Mouse (Mus musculus) midbrain, embryonic 13.5 days (tissue): Measurements from ENCODE around the gene Kcnk1. TPM values are rescaled to one million over a fixed set of nuclear protein-coding genes. Genes with fewer than 3 reads are reported as not detected.

ENCODE experiments used
- ATAC-seq: fragments of 200-750 bp; cut with Nextera tagmentation; 2 replicates; pipeline ENCODE4 v1.8.0; 2017; ENCODE audit warnings: mild to moderate bottlenecking, moderate TSS enrichment, moderate library complexity
- H3K27ac ChIP-seq: fragments of 300-500 bp; sonication (generic); 2 replicates; pipeline ENCODE4 v1.5.1; 2015; ENCODE audit warnings: inconsistent platforms, mild to moderate bottlenecking, moderate library complexity
- H3K27me3 ChIP-seq: fragments of 300-500 bp; sonication (generic); 2 replicates; pipeline ENCODE4 v1.6.1; 2015; ENCODE audit warnings: mild to moderate bottlenecking, inconsistent platforms
- H3K36me3 ChIP-seq: fragments of 300-500 bp; sonication (generic); 2 replicates; pipeline ENCODE4 v1.6.1; 2015; ENCODE audit warnings: mild to moderate bottlenecking, inconsistent platforms
- H3K4me1 ChIP-seq: fragments of 300-500 bp; sonication (generic); replicated peaks from 2 replicates; pipeline ENCODE4 v1.6.1; 2015; ENCODE audit warnings: inconsistent platforms
- H3K4me2 ChIP-seq: fragments of 300-500 bp; sonication (generic); replicated peaks from 2 replicates; pipeline ENCODE4 v1.6.1; 2015; ENCODE audit warnings: moderate library complexity, mild to moderate bottlenecking, inconsistent platforms
- H3K4me3 ChIP-seq: fragments of 300-500 bp; sonication (generic); replicated peaks from 2 replicates; pipeline ENCODE4 v1.5.1; 2015; ENCODE audit warnings: mild to moderate bottlenecking, inconsistent platforms
- H3K9ac ChIP-seq: fragments of 300-500 bp; sonication (generic); replicated peaks from 2 replicates; pipeline ENCODE4 v1.6.1; 2015; ENCODE audit warnings: mild to moderate bottlenecking, inconsistent platforms
- H3K9me3 ChIP-seq: fragments of 300-500 bp; sonication (generic); 2 replicates; pipeline ENCODE4 v1.6.1; 2016; ENCODE audit warnings: mild to moderate bottlenecking, inconsistent platforms
- WGBS: fragments of 180-500 bp; shearing (Covaris S2); methylation state at CpG from one replicate; pipeline ENCODE4 v1.1.7; 2015; 5-methylcytosine and 5-hydroxymethylcytosine counted together
- polyA plus RNA-seq: library from polyadenylated mRNA; unstranded; fragments of >200 nt; fragmentation: Nextera tagmentation; extraction: Ambion mirVana; gene quantifications from 2 replicates; pipeline ENCODE4 v1.2.1, GENCODE M21; 2015

The Kcnk1 gene
- polyA plus RNA-seq, result 6.8 and 8.2 TPM in 2 replicates

- no peaks in the 10 kb centered on the region for H3K9me3 ChIP-seq
- H3K4me2 ChIP-seq, result peak within 1 kb of the TSS; percentile 87
- H3K27ac ChIP-seq, result peak within 1 kb of the TSS; percentile 59
- no peaks in the 10 kb centered on the region for H3K36me3 ChIP-seq
- under 1% methylated on average over 73 of the region's 73 CpGs for WGBS
- peaks cover 58% of the 10 kb centered on the region for H3K27me3 ChIP-seq
- H3K4me1 ChIP-seq, result peaks cover 20% of the 10 kb centered on the region
- ATAC-seq, result peak; percentile 84
- peak within 1 kb of the TSS; percentile 57 for H3K4me3 ChIP-seq
- H3K9ac ChIP-seq, result peak within 1 kb of the TSS; percentile 75
Measured at GRCm38 (mm10) chr8:125995101-125995986, at the start of gene Kcnk1. TSS of gene Kcnk1 (plus strand) at chr8:125995170.

GRCm38 (mm10) chr8:125948696-125949308 lies 46.2 kb upstream of the Kcnk1 start:
- no peak overlapping the region for H3K4me2 ChIP-seq
- 88% methylated on average over 9 of the region's 9 CpGs for WGBS
- no peak overlapping the region for H3K27ac ChIP-seq
- H3K9me3 ChIP-seq, result no peaks in the 10 kb centered on the region
- H3K4me1 ChIP-seq, result 0 out of 2 replicates have a peak, but pooled peaks cover 3% of the 10 kb centered on the region
- peaks cover 18% of the 10 kb centered on the region for H3K27me3 ChIP-seq
- no peak for ATAC-seq
- no peaks in the 10 kb centered on the region for H3K36me3 ChIP-seq
- H3K4me3 ChIP-seq, result no peak overlapping the region
- no peak overlapping the region for H3K9ac ChIP-seq

GRCm38 (mm10) chr8:125950007-125950940 lies 44.7 kb upstream of the Kcnk1 start:
- Histone ChIP-seq H3K4me1 (0 out of 2 replicates have a peak, but pooled peaks cover 3% of the 10 kb centered on the region), H3K4me3 (no peak overlapping the region), H3K4me2 (no peak overlapping the region), H3K27ac (no peak overlapping the region), H3K9me3 (no peaks in the 10 kb centered on the region), H3K27me3 (peaks cover 31% of the 10 kb centered on the region), H3K9ac (no peak overlapping the region), H3K36me3 (no peaks in the 10 kb centered on the region)
- 23% methylated on average over 23 of the region's 23 CpGs for WGBS
- peak; percentile 90 for ATAC-seq

GRCm38 (mm10) chr8:125955671-125956070 lies 39.3 kb upstream of the Kcnk1 start:
- Histone ChIP-seq H3K27ac (no peak overlapping the region), H3K4me3 (no peak overlapping the region), H3K27me3 (peaks cover 35% of the 10 kb centered on the region), H3K9me3 (peaks cover 6% of the 10 kb centered on the region; the same call in 1 of the 2 replicates), H3K9ac (no peak overlapping the region), H3K4me1 (no peaks in the 10 kb centered on the region), H3K4me2 (no peak overlapping the region), H3K36me3 (no peaks in the 10 kb centered on the region)
- 14% methylated on average over 11 of the region's 11 CpGs for WGBS
- ATAC-seq, result no peak

- Histone ChIP-seq H3K9ac (no peak overlapping the region), H3K9me3 (peaks cover 11% of the 10 kb centered on the region; the same call in 1 of the 2 replicates), H3K27ac (no peak overlapping the region), H3K4me3 (no peak overlapping the region), H3K36me3 (no peaks in the 10 kb centered on the region), H3K4me2 (no peak overlapping the region), H3K27me3 (peaks cover 26% of the 10 kb centered on the region), H3K4me1 (no peaks in the 10 kb centered on the region)
- 73% methylated on average over 9 of the region's 9 CpGs for WGBS
- ATAC-seq, result no peak
Measured at GRCm38 (mm10) chr8:125956796-125957195, 38.2 kb upstream of the Kcnk1 start.

- 70% methylated on average over 13 of the region's 13 CpGs for WGBS
- Histone ChIP-seq H3K27me3 (peaks cover 23% of the 10 kb centered on the region), H3K4me3 (no peak overlapping the region), H3K4me1 (no peaks in the 10 kb centered on the region), H3K4me2 (no peak overlapping the region), H3K27ac (no peak overlapping the region), H3K36me3 (no peaks in the 10 kb centered on the region), H3K9me3 (peaks cover 11% of the 10 kb centered on the region; the same call in 1 of the 2 replicates), H3K9ac (no peak overlapping the region)
- no peak for ATAC-seq
Measured at GRCm38 (mm10) chr8:125957226-125957993, 37.6 kb upstream of the Kcnk1 start.

GRCm38 (mm10) chr8:125957994-125958368 lies 37.0 kb upstream of the Kcnk1 start:
- 72% methylated on average over 1 of the region's 1 CpGs for WGBS
- Histone ChIP-seq H3K27me3 (peaks cover 22% of the 10 kb centered on the region), H3K9ac (no peak overlapping the region), H3K9me3 (peaks cover 11% of the 10 kb centered on the region; the same call in 1 of the 2 replicates), H3K27ac (no peak overlapping the region), H3K4me1 (no peaks in the 10 kb centered on the region), H3K4me3 (no peak overlapping the region), H3K36me3 (no peaks in the 10 kb centered on the region), H3K4me2 (no peak overlapping the region)
- no peak for ATAC-seq

GRCm38 (mm10) chr8:125959363-125959771 lies 35.6 kb upstream of the Kcnk1 start:
- no peak overlapping the region for H3K9ac ChIP-seq
- H3K4me3 ChIP-seq, result no peak overlapping the region
- H3K4me1 ChIP-seq, result peaks cover 9% of the 10 kb centered on the region
- WGBS, result 78% methylated on average over 4 of the region's 4 CpGs
- H3K36me3 ChIP-seq, result no peaks in the 10 kb centered on the region
- no peak overlapping the region for H3K4me2 ChIP-seq
- peaks cover 17% of the 10 kb centered on the region; the same call in 1 of the 2 replicates for H3K27me3 ChIP-seq
- H3K27ac ChIP-seq, result no peak overlapping the region
- no peak for ATAC-seq
- H3K9me3 ChIP-seq, result peaks cover 11% of the 10 kb centered on the region; the same call in 1 of the 2 replicates

- 87% methylated on average over 8 of the region's 8 CpGs for WGBS
- Histone ChIP-seq H3K36me3 (no peaks in the 10 kb centered on the region), H3K27ac (no peak overlapping the region), H3K4me2 (no peak overlapping the region), H3K4me3 (no peak overlapping the region), H3K4me1 (peaks cover 9% of the 10 kb centered on the region), H3K9ac (no peak overlapping the region), H3K9me3 (peaks cover 11% of the 10 kb centered on the region; the same call in 1 of the 2 replicates), H3K27me3 (peaks cover 15% of the 10 kb centered on the region; the same call in 1 of the 2 replicates)
- no peak for ATAC-seq
Measured at GRCm38 (mm10) chr8:125960037-125960436, 34.9 kb upstream of the Kcnk1 start.

GRCm38 (mm10) chr8:125961790-125962189 lies 33.2 kb upstream of the Kcnk1 start:
- WGBS, result 74% methylated on average over 6 of the region's 6 CpGs
- H3K36me3 ChIP-seq, result no peaks in the 10 kb centered on the region
- no peak overlapping the region for H3K9ac ChIP-seq
- H3K9me3 ChIP-seq, result peaks cover 11% of the 10 kb centered on the region; the same call in 1 of the 2 replicates
- H3K4me3 ChIP-seq, result no peak overlapping the region
- no peak overlapping the region for H3K27ac ChIP-seq
- H3K27me3 ChIP-seq, result peaks cover 11% of the 10 kb centered on the region; the same call in 1 of the 2 replicates
- peaks cover 9% of the 10 kb centered on the region for H3K4me1 ChIP-seq
- ATAC-seq, result no peak
- no peak overlapping the region for H3K4me2 ChIP-seq

- WGBS, result 2% methylated on average over 11 of the region's 11 CpGs
- H3K4me3 ChIP-seq, result peak overlapping the region; percentile 13; the same call in 1 of the 2 replicates
Measured at GRCm38 (mm10) chr8:125963807-125964211, 31.2 kb upstream of the Kcnk1 start.

More at GRCm38 (mm10) chr8:125963807-125964211, 31.2 kb upstream of the Kcnk1 start:
- peaks cover 11% of the 10 kb centered on the region; the same call in 1 of the 2 replicates for H3K27me3 ChIP-seq
- peaks cover 11% of the 10 kb centered on the region; the same call in 1 of the 2 replicates for H3K9me3 ChIP-seq
- H3K4me1 ChIP-seq, result peaks cover 9% of the 10 kb centered on the region
- H3K4me2 ChIP-seq, result peak overlapping the region; percentile 39
- peak overlapping the region; percentile 36 for H3K9ac ChIP-seq
- ATAC-seq, result no peak
- no peaks in the 10 kb centered on the region for H3K36me3 ChIP-seq
- no peak overlapping the region for H3K27ac ChIP-seq
